Mouse (Mus musculus): ENCODE data around the gene Ift140. TPM values are rescaled to one million over a fixed set of nuclear protein-coding genes. Genes with fewer than 3 reads are reported as not detected.

Ift140 gene
- polyA plus RNA-seq, 1 experiment from 2014 or later = 17.3 TPM

DNA sequence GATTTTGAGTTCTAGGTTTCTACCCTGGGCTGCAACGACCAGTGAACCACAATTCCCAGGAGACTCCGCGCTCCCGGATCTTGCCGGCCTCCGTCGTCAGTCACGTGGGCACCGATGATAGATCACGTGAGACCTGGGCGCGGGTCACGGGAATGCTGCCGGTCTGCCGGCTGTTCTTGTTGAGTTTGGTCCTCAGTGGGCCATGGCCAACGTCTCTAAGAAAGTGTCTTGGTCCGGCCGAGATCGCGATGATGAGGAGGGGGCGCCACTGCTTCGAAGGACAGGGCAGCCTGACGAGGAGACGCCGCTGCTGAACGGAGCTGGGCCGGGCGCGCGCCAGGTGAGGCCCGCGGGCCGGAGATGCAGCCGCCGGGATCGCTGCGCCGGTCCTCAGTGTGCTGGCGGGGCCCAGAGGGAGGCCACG lies 117.4 kb downstream of the Ift140 start, which contains the start of gene Clcn7:
Clcn7 (plus strand) TSS at position 117 of the 424 bp plus-strand sequence.
- Histone ChIP-seq H3K27me3 (ENCODE audit: control insufficient read depth, insufficient read depth, low read length) (no peaks in the 10 kb centered on the region), H3K27ac (replicated peaks; ENCODE audit: low read depth, low read length) (no peak within 1 kb of the TSS), H3K4me1 (ENCODE audit: control insufficient read depth, insufficient read depth, low read length) (peaks cover 7% of the 10 kb centered on the region), H3K36me3 (ENCODE audit: control insufficient read depth, insufficient read depth, low read length) (peaks cover 4% of the 10 kb centered on the region), H3K9ac (replicated peaks; ENCODE audit: low read length) (peak within 1 kb of the TSS; percentile 68), H3K4me2 (ENCODE audit: low read length) (peak within 1 kb of the TSS; percentile 75), H3K9me3 (ENCODE audit: control insufficient read depth, low read length) (no peaks in the 10 kb centered on the region), H3K4me3 (replicated peaks; ENCODE audit: low read depth, low read length) (peak within 1 kb of the TSS; percentile 79)
- WGBS = under 1% methylated on average over 40 of the region's 40 CpGs
- peak; percentile 86 for ATAC-seq (ENCODE audit: low FRiP score, low TSS enrichment)
- peak; percentile 98 for DNase-seq

DNA sequence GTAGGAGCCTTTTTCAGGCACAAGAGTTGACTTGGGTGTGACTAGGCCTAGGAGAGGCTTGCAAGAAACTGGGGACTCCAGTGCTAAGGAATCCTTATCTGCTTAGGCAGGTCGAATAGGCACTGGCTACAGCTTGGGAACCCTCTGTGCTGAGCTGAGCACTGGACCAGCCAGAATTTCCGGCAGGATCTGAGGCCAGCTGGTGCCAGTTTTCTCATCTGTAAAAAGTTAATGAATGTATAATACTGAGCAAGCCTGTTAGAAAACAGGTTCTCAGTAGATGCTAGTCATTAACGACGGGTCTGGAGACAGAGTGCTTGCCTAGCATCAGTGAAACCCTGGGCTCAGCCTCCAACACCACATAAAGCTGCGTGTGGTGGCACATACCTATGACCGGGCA lies 119.7 kb downstream of the Ift140 start:
- WGBS = 92% methylated on average over 6 of the region's 6 CpGs
- Histone ChIP-seq H3K27ac (replicated peaks; ENCODE audit: low read depth, low read length) (no peak overlapping the region), H3K27me3 (ENCODE audit: control insufficient read depth, insufficient read depth, low read length) (no peaks in the 10 kb centered on the region), H3K4me3 (replicated peaks; ENCODE audit: low read depth, low read length) (no peak overlapping the region), H3K9me3 (ENCODE audit: control insufficient read depth, low read length) (no peaks in the 10 kb centered on the region), H3K36me3 (ENCODE audit: control insufficient read depth, insufficient read depth, low read length) (peaks cover 7% of the 10 kb centered on the region), H3K4me2 (ENCODE audit: low read length) (no peak overlapping the region), H3K9ac (replicated peaks; ENCODE audit: low read length) (no peak overlapping the region), H3K4me1 (ENCODE audit: control insufficient read depth, insufficient read depth, low read length) (peaks cover 7% of the 10 kb centered on the region)
- DNase-seq = no peak
- ATAC-seq (ENCODE audit: low FRiP score, low TSS enrichment) = no peak

DNA sequence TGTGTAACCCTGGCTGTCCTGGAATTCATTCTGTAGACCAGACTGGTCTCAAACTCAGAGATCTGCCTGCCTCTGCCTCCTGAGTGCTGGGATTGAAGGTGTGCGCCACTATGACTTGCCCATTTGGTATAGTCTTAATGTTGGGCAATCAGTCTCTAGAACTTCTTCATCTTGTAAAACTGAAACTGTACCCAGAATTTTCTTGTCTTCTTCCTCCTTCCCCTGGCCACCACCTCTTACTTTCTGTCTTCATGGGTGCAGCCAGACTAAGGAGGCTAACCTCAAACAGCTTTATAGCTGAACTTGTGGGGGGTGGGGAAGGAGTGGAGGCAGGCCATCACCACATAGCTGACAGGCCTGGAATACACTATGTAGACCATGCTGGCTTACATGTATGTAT lies 122.9 kb downstream of the Ift140 start:
- no peak overlapping the region for H3K27ac ChIP-seq (replicated peaks; ENCODE audit: low read depth, low read length)
- DNase-seq (no peak), ATAC-seq (ENCODE audit: low FRiP score, low TSS enrichment) (no peak)
- no peaks in the 10 kb centered on the region for H3K27me3 ChIP-seq (ENCODE audit: control insufficient read depth, insufficient read depth, low read length)
- no peak overlapping the region for H3K9ac ChIP-seq (replicated peaks; ENCODE audit: low read length)
- H3K36me3 ChIP-seq (ENCODE audit: control insufficient read depth, insufficient read depth, low read length) = peaks cover 11% of the 10 kb centered on the region
- H3K9me3 ChIP-seq (ENCODE audit: control insufficient read depth, low read length) = no peaks in the 10 kb centered on the region
- H3K4me3 ChIP-seq (replicated peaks; ENCODE audit: low read depth, low read length) = no peak overlapping the region
- no peak overlapping the region for H3K4me2 ChIP-seq (ENCODE audit: low read length)
- 97% methylated on average over 1 of the region's 1 CpGs for WGBS
- peaks cover 6% of the 10 kb centered on the region for H3K4me1 ChIP-seq (ENCODE audit: control insufficient read depth, insufficient read depth, low read length)

DNA sequence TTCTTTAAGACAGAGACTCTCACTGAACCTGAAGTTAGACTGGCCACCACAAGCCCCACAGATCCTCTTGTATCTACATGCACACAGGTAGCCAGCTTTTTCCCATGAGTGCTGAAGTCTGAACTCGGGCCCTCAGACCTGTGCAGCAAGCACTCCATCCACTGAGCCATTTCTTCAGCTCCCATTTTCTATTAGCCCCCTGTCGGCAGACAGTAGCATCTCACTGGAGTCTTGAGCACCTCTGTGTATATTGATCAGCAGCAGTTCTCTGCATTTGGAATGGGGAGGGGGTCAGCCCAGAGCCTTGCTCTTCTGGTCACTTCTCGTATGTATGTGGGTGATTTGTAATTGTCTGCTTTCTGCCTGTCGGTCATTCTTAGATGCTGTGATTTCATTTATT lies 124.1 kb downstream of the Ift140 start:
- DNase-seq = peak; percentile 8
- no peak for ATAC-seq (ENCODE audit: low FRiP score, low TSS enrichment)
- no peaks in the 10 kb centered on the region for H3K9me3 ChIP-seq (ENCODE audit: control insufficient read depth, low read length)
- no peaks in the 10 kb centered on the region for H3K27me3 ChIP-seq (ENCODE audit: control insufficient read depth, insufficient read depth, low read length)
- no peak overlapping the region for H3K4me2 ChIP-seq (ENCODE audit: low read length)
- H3K4me1 ChIP-seq (ENCODE audit: control insufficient read depth, insufficient read depth, low read length) = no peaks in the 10 kb centered on the region
- H3K9ac ChIP-seq (replicated peaks; ENCODE audit: low read length) = no peak overlapping the region
- peaks cover 14% of the 10 kb centered on the region for H3K36me3 ChIP-seq (ENCODE audit: control insufficient read depth, insufficient read depth, low read length)
- 75% methylated on average over 4 of the region's 4 CpGs for WGBS
- no peak overlapping the region for H3K27ac ChIP-seq (replicated peaks; ENCODE audit: low read depth, low read length)
- H3K4me3 ChIP-seq (replicated peaks; ENCODE audit: low read depth, low read length) = no peak overlapping the region

Other genes starting within 250 kb of the Ift140 start
- not detected in 2 replicates for gene Meiob, start 211.8 kb upstream of the Ift140 start, polyA plus RNA-seq (2014; fragmentation: Nextera tagmentation; extraction: Ambion mirVana)
- gene Hagh, start 175.9 kb upstream of the Ift140 start, polyA plus RNA-seq (2014; fragmentation: Nextera tagmentation; extraction: Ambion mirVana) = 55.4 and 71.0 TPM in 2 replicates
- gene Fahd1, start 165.7 kb upstream of the Ift140 start, polyA plus RNA-seq (2014; fragmentation: Nextera tagmentation; extraction: Ambion mirVana) = 18.0 and 18.9 TPM in 2 replicates
- 0.18 TPM in 1 of 2 replicates, not detected in the other for gene Igfals, start 150.1 kb upstream of the Ift140 start, polyA plus RNA-seq (2014; fragmentation: Nextera tagmentation; extraction: Ambion mirVana)
- gene Nubp2, start 129.7 kb upstream of the Ift140 start, polyA plus RNA-seq (2014; fragmentation: Nextera tagmentation; extraction: Ambion mirVana) = 70.4 and 73.3 TPM in 2 replicates
- gene Spsb3, start 129.4 kb upstream of the Ift140 start, polyA plus RNA-seq (2014; fragmentation: Nextera tagmentation; extraction: Ambion mirVana) = 77.3 and 93.2 TPM in 2 replicates
- gene Eme2, start 121.0 kb upstream of the Ift140 start, polyA plus RNA-seq (2014; fragmentation: Nextera tagmentation; extraction: Ambion mirVana) = 21.6 and 26.9 TPM in 2 replicates
- 74.7 and 86.7 TPM in 2 replicates for gene Mrps34, start 121.0 kb upstream of the Ift140 start, polyA plus RNA-seq (2014; fragmentation: Nextera tagmentation; extraction: Ambion mirVana)
- 77.4 and 112 TPM in 2 replicates for gene Nme3, start 119.6 kb upstream of the Ift140 start, polyA plus RNA-seq (2014; fragmentation: Nextera tagmentation; extraction: Ambion mirVana)
- gene Mapk8ip3, start 79.1 kb upstream of the Ift140 start, polyA plus RNA-seq (2014; fragmentation: Nextera tagmentation; extraction: Ambion mirVana) = 83.3 and 86.1 TPM in 2 replicates
- 66.9 and 71.0 TPM in 2 replicates for gene Jpt2, start 55.4 kb upstream of the Ift140 start, polyA plus RNA-seq (2014; fragmentation: Nextera tagmentation; extraction: Ambion mirVana)
- gene Cramp1l, start 297 bp upstream of the Ift140 start, polyA plus RNA-seq (2014; fragmentation: Nextera tagmentation; extraction: Ambion mirVana) = 6.7 and 9.2 TPM in 2 replicates
- 6.5 and 10.8 TPM in 2 replicates for gene Tmem204, start 67.5 kb downstream of the Ift140 start, polyA plus RNA-seq (2014; fragmentation: Nextera tagmentation; extraction: Ambion mirVana)
- gene Telo2, start 99.9 kb downstream of the Ift140 start, polyA plus RNA-seq (2014; fragmentation: Nextera tagmentation; extraction: Ambion mirVana) = 34.1 and 34.4 TPM in 2 replicates
- not detected in 2 replicates for gene Ptx4, start 104.7 kb downstream of the Ift140 start, polyA plus RNA-seq (2014; fragmentation: Nextera tagmentation; extraction: Ambion mirVana)
- gene Clcn7, start 117.3 kb downstream of the Ift140 start, polyA plus RNA-seq (2014; fragmentation: Nextera tagmentation; extraction: Ambion mirVana) = 26.3 and 29.9 TPM in 2 replicates
- not detected in 2 replicates for gene Ccdc154, start 146.4 kb downstream of the Ift140 start, polyA plus RNA-seq (2014; fragmentation: Nextera tagmentation; extraction: Ambion mirVana)
- gene Gm38655, start 159.4 kb downstream of the Ift140 start, polyA plus RNA-seq (2014; fragmentation: Nextera tagmentation; extraction: Ambion mirVana) = not detected in 2 replicates
- gene BC003965, start 168.5 kb downstream of the Ift140 start, polyA plus RNA-seq (2014; fragmentation: Nextera tagmentation; extraction: Ambion mirVana) = 33.6 and 34.3 TPM in 2 replicates
- gene Unkl, start 172.3 kb downstream of the Ift140 start, polyA plus RNA-seq (2014; fragmentation: Nextera tagmentation; extraction: Ambion mirVana) = 9.2 and 9.5 TPM in 2 replicates
- gene Gnptg, start 224.0 kb downstream of the Ift140 start, polyA plus RNA-seq (2014; fragmentation: Nextera tagmentation; extraction: Ambion mirVana) = 79.0 and 83.9 TPM in 2 replicates
- 52.1 and 56.9 TPM in 2 replicates for gene Tsr3, start 224.1 kb downstream of the Ift140 start, polyA plus RNA-seq (2014; fragmentation: Nextera tagmentation; extraction: Ambion mirVana)
- 11.6 and 17.7 TPM in 2 replicates for gene Baiap3, start 240.3 kb downstream of the Ift140 start, polyA plus RNA-seq (2014; fragmentation: Nextera tagmentation; extraction: Ambion mirVana)